Mouse (Mus musculus): ENCODE data around the gene Atp13a2. TPM values are rescaled to one million over a fixed set of nuclear protein-coding genes. Genes with fewer than 3 reads are reported as not detected.

The Atp13a2 gene
- 28.4 and 46.7 TPM in 2 replicates for polyA plus RNA-seq (2011; ENCODE audit: insufficient read depth, insufficient read length, low replicate concordance, missing spikeins)

GRCm38 (mm10) chr4:140986711-140987395, at the start of gene Atp13a2:
Gene Atp13a2, plus strand, starts transcription at chr4:140986873.
- TF ChIP-seq POLR2A (IDR thresholded peaks at IDR 0.05; ENCODE audit: borderline replicate concordance, control insufficient read depth, low read depth, low read length) (peak; percentile 46; the same call in 1 of the 2 replicates), CTCF (IDR thresholded peaks at IDR 0.05; ENCODE audit: control insufficient read depth, insufficient read depth, low read length) (no peak)
- peaks cover 6% of the 10 kb centered on the region for H3K4me1 ChIP-seq (ENCODE audit: control insufficient read depth, insufficient read depth, low read length)
- H3K27ac ChIP-seq (ENCODE audit: control insufficient read depth, insufficient read depth, low read depth, low read length, poor library complexity), result peak within 1 kb of the TSS; percentile 68
- peak within 1 kb of the TSS; percentile 87 for H3K4me3 ChIP-seq (replicated peaks; ENCODE audit: control insufficient read depth, low read depth, low read length)
- under 1% methylated on average over 58 of the region's 58 CpGs for WGBS

DNA sequence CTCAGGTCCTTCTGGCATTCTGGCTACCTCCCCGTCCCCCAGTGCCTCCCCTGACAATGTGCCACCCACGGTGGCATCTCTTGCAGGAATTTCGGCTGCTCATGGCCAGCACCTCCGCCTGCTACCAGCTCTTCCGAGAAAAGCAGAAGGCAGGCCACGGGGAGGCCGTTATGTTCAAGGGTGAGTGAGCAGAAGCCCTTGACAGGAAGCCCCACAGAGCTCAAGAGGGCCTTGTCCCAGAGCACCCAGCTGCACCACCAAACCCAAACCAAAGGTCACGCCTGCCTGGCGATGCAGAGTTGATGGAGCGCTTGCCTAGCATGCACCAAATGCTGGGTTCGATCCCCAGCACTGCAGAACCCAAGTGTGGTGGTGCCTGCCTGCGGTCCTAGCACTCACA, 42.3 kb upstream of the Atp13a2 start:
- 24% methylated on average over 12 of the region's 12 CpGs for WGBS
- no peak for TF ChIP-seq CTCF (IDR thresholded peaks at IDR 0.05; ENCODE audit: control insufficient read depth, insufficient read depth, low read length)
- no peak for TF ChIP-seq POLR2A (IDR thresholded peaks at IDR 0.05; ENCODE audit: borderline replicate concordance, control insufficient read depth, low read depth, low read length)
- Histone ChIP-seq H3K4me3 (replicated peaks; ENCODE audit: control insufficient read depth, low read depth, low read length) (no peak overlapping the region), H3K27ac (ENCODE audit: control insufficient read depth, insufficient read depth, low read depth, low read length, poor library complexity) (peak overlapping the region; percentile 89), H3K4me1 (ENCODE audit: control insufficient read depth, insufficient read depth, low read length) (peaks cover 7% of the 10 kb centered on the region)

GRCm38 (mm10) chr4:140944961-140945442, 41.7 kb upstream of the Atp13a2 start:
- TF ChIP-seq POLR2A (IDR thresholded peaks at IDR 0.05; ENCODE audit: borderline replicate concordance, control insufficient read depth, low read depth, low read length) (no peak), CTCF (IDR thresholded peaks at IDR 0.05; ENCODE audit: control insufficient read depth, insufficient read depth, low read length) (no peak)
- peak overlapping the region; percentile 89 for H3K27ac ChIP-seq (ENCODE audit: control insufficient read depth, insufficient read depth, low read depth, low read length, poor library complexity)
- no peak overlapping the region for H3K4me3 ChIP-seq (replicated peaks; ENCODE audit: control insufficient read depth, low read depth, low read length)
- 3% methylated on average over 5 of the region's 5 CpGs for WGBS
- peaks cover 7% of the 10 kb centered on the region for H3K4me1 ChIP-seq (ENCODE audit: control insufficient read depth, insufficient read depth, low read length)

- H3K4me3 ChIP-seq (replicated peaks; ENCODE audit: control insufficient read depth, low read depth, low read length), result no peak overlapping the region
- peaks cover 7% of the 10 kb centered on the region for H3K4me1 ChIP-seq (ENCODE audit: control insufficient read depth, insufficient read depth, low read length)
- TF ChIP-seq POLR2A (IDR thresholded peaks at IDR 0.05; ENCODE audit: borderline replicate concordance, control insufficient read depth, low read depth, low read length) (no peak), CTCF (IDR thresholded peaks at IDR 0.05; ENCODE audit: control insufficient read depth, insufficient read depth, low read length) (no peak)
- H3K27ac ChIP-seq (ENCODE audit: control insufficient read depth, insufficient read depth, low read depth, low read length, poor library complexity), result peak overlapping the region; percentile 89
- WGBS, result 60% methylated on average over 4 of the region's 4 CpGs
These were observed 41.1 kb upstream of the Atp13a2 start for GRCm38 (mm10) chr4:140945571-140945970.

- WGBS, result 51% methylated on average over 4 of the region's 4 CpGs
- peaks cover 7% of the 10 kb centered on the region for H3K4me1 ChIP-seq (ENCODE audit: control insufficient read depth, insufficient read depth, low read length)
- H3K4me3 ChIP-seq (replicated peaks; ENCODE audit: control insufficient read depth, low read depth, low read length), result no peak overlapping the region
- TF ChIP-seq POLR2A (IDR thresholded peaks at IDR 0.05; ENCODE audit: borderline replicate concordance, control insufficient read depth, low read depth, low read length) (no peak), CTCF (IDR thresholded peaks at IDR 0.05; ENCODE audit: control insufficient read depth, insufficient read depth, low read length) (no peak)
- peak overlapping the region; percentile 14; the same call in 1 of the 2 replicates for H3K27ac ChIP-seq (ENCODE audit: control insufficient read depth, insufficient read depth, low read depth, low read length, poor library complexity)
These were observed 40.6 kb upstream of the Atp13a2 start for GRCm38 (mm10) chr4:140946048-140946447.

DNA sequence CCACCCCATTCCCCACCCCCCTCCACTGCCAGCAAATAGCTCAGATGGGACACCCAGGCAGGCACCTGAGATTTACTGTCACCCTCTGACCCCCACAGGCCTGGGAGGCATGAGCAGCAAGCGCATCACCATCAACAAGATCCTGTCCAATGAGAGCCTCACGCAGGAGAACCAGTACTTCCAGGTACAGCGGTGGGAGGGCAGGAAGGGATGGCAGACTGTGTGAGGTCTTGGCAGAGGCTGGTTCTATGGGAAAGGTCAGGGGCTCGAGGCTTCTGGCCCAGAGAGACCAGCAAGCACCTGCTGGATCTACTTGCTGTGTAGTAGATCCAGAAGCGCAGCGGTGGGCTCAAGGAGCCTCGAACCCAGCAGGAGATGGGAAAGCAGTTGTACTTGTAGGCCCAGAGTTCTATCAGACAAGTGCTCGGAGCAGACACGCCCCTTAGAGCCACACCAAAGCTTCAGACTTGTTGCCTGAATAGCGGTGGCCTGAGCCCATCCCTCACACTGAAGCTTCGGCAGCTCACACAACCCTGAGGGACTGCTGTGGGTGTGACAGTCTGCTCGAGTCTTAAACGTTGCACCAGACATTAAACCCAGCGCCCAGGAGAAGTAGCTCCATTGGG, 40.0 kb upstream of the Atp13a2 start:
- H3K27ac ChIP-seq (ENCODE audit: control insufficient read depth, insufficient read depth, low read depth, low read length, poor library complexity), result peak overlapping the region; percentile 21
- 84% methylated on average over 14 of the region's 14 CpGs for WGBS
- no peak for TF ChIP-seq POLR2A (IDR thresholded peaks at IDR 0.05; ENCODE audit: borderline replicate concordance, control insufficient read depth, low read depth, low read length)
- TF ChIP-seq CTCF (IDR thresholded peaks at IDR 0.05; ENCODE audit: control insufficient read depth, insufficient read depth, low read length), result no peak
- peaks cover 9% of the 10 kb centered on the region for H3K4me1 ChIP-seq (ENCODE audit: control insufficient read depth, insufficient read depth, low read length)
- no peak overlapping the region for H3K4me3 ChIP-seq (replicated peaks; ENCODE audit: control insufficient read depth, low read depth, low read length)

DNA sequence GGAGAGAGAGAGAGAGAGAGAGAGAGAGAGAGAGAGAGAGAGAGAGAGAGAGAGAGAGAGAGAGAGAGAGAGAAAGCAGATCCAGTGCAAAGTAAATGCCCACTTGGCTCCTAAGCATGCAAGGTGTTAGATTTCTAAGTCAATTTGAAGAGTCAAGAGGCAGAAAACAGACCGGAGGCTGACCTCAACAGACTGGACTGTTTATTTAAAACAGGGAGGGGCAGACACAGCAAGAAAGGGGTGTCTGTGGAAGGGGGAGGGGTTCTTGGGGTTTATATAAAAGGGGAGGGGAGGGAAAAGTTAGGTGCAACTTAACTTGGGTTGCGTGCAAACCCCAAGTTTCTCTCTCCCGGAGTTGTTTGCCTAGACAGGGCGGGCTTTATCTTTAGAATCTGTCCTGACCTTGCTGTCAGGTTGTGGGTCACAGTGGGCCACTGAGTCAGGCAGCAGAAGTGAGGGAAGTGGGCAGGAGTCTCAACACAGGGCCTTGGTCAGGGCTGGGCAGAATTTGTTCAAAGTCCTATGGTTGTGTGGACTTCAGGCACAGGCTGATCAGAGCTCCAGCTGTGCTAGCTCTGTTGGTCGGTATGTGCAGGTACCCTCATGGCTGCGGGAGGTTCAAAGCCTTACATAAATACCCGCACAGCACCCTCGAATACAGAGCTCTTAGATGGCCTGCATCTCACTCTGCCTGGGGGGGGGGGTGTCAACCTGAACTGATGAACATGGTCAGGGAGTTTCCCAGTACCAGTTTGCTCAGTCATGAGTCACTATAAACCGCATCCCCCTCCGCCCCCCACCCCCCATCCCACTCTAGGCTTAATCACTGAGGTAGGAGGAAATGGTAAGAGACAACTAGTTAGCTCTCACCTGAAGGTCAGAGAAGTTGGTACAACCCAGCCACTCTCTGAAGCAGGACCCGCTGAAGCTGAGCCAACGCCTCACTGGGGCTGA, 38.9 kb upstream of the Atp13a2 start:
- H3K4me3 ChIP-seq (replicated peaks; ENCODE audit: control insufficient read depth, low read depth, low read length), result no peak overlapping the region
- peak overlapping the region; percentile 33 for H3K27ac ChIP-seq (ENCODE audit: control insufficient read depth, insufficient read depth, low read depth, low read length, poor library complexity)
- no peak for TF ChIP-seq POLR2A (IDR thresholded peaks at IDR 0.05; ENCODE audit: borderline replicate concordance, control insufficient read depth, low read depth, low read length)
- TF ChIP-seq CTCF (IDR thresholded peaks at IDR 0.05; ENCODE audit: control insufficient read depth, insufficient read depth, low read length), result no peak
- H3K4me1 ChIP-seq (ENCODE audit: control insufficient read depth, insufficient read depth, low read length), result peaks cover 13% of the 10 kb centered on the region
- WGBS, result 73% methylated on average over 12 of the region's 12 CpGs

Measured in bone marrow, adult 2 months (tissue).